Mouse (Mus musculus) midbrain, embryonic 11.5 days (tissue): ENCODE results near the gene Pyy. TPM values are rescaled to one million over a fixed set of nuclear protein-coding genes. Genes with fewer than 3 reads are reported as not detected.

ENCODE experiments used
- ATAC-seq: fragments of 200-750 bp; cut with Nextera tagmentation; 2 replicates; pipeline ENCODE4 v1.8.0; 2017; ENCODE audit warnings: moderate TSS enrichment, moderate library complexity; ENCODE audit not compliant: low FRiP score
- DNase-seq: peaks from one replicate; pipeline ENCODE4 v3.0.0; 2015; ENCODE audit warnings: low spot score; ENCODE audit errors: missing footprints
- H3K27ac ChIP-seq: fragments of 300-500 bp; sonication (generic); 2 replicates; pipeline ENCODE4 v1.5.1; 2014; ENCODE audit warnings: low read depth, low read length
- H3K27me3 ChIP-seq: fragments of 300-500 bp; sonication (generic); 2 replicates; pipeline ENCODE4 v1.6.1; 2014; ENCODE audit warnings: mild to moderate bottlenecking, low read length, moderate library complexity, mixed read lengths; ENCODE audit not compliant: control insufficient read depth, insufficient read depth
- H3K36me3 ChIP-seq: fragments of 300-500 bp; sonication (generic); 2 replicates; pipeline ENCODE4 v1.6.1; 2014; ENCODE audit warnings: mild to moderate bottlenecking, low read length, moderate library complexity, mixed read lengths; ENCODE audit not compliant: control insufficient read depth, insufficient read depth
- H3K4me1 ChIP-seq: fragments of 300-500 bp; sonication (generic); 2 replicates; pipeline ENCODE4 v1.6.1; 2014; ENCODE audit warnings: low read length; ENCODE audit not compliant: control insufficient read depth, insufficient read depth
- H3K4me2 ChIP-seq: fragments of 300-500 bp; sonication (generic); 2 replicates; pipeline ENCODE4 v1.6.1; 2014; ENCODE audit warnings: mild to moderate bottlenecking, moderate library complexity
- H3K4me3 ChIP-seq: fragments of 300-500 bp; sonication (generic); 2 replicates; pipeline ENCODE4 v1.5.1; 2014; ENCODE audit warnings: low read depth, low read length
- H3K9ac ChIP-seq: fragments of 300-500 bp; sonication (generic); 2 replicates; pipeline ENCODE4 v1.6.1; 2014; ENCODE audit warnings: low read length
- H3K9me3 ChIP-seq: fragments of 300-500 bp; sonication (generic); 2 replicates; pipeline ENCODE4 v1.6.1; 2016; ENCODE audit warnings: low read length; ENCODE audit not compliant: control insufficient read depth
- WGBS: fragments of 180-500 bp; shearing (Covaris S2); extraction: QIAGEN DNeasy Blood & Tissue Kit; methylation state at CpG from one replicate; pipeline ENCODE4 v1.1.7; 2014; 5-methylcytosine and 5-hydroxymethylcytosine counted together
- polyA plus RNA-seq: library from polyadenylated mRNA; unstranded; fragments of >200 nt; fragmentation: Nextera tagmentation; extraction: Ambion mirVana; gene quantifications from 2 replicates; pipeline ENCODE4 v1.2.1, GENCODE M21; 2014

Pyy gene
- polyA plus RNA-seq, 1 experiment from 2014 or later: 0.44 TPM

GRCm38 (mm10) chr11:102086331-102086730, 21.3 kb downstream of the Pyy start:
- H3K27me3 ChIP-seq: no peaks in the 10 kb centered on the region
- no peaks in the 10 kb centered on the region for H3K9me3 ChIP-seq
- peak; percentile 93 for DNase-seq
- H3K36me3 ChIP-seq: no peaks in the 10 kb centered on the region
- 6% methylated on average over 3 of the region's 3 CpGs for WGBS
- H3K4me1 ChIP-seq: peaks cover 36% of the 10 kb centered on the region
- H3K4me3 ChIP-seq: peak overlapping the region; percentile 48; the same call in 1 of the 2 replicates
- no peak for ATAC-seq
- H3K9ac ChIP-seq: peak overlapping the region; percentile 74
- H3K27ac ChIP-seq: peak overlapping the region; percentile 72; the same call in 1 of the 2 replicates
- peak overlapping the region; percentile 78 for H3K4me2 ChIP-seq

DNA sequence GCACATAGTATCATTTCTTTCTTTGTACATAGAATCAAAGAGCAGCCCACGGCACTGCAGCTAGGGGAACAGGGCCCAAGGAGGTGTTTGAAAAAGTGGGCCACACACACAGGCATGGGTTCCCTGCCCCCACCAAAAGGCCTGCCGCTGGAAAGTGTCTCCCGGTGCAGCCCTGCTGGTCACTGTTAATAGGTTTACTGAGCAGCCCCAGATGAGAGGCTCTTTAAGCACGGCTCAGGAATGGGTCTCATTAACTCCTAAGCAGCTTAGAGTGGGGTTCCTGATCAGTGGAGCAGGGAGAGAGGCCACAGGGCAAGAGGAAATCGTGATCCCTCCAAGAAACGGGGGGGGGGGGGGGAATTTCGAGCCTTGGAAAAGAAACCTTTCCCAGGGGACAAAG, 23.5 kb downstream of the Pyy start:
- Histone ChIP-seq H3K27me3 (no peaks in the 10 kb centered on the region), H3K27ac (no peak overlapping the region), H3K9me3 (no peaks in the 10 kb centered on the region), H3K4me2 (no peak overlapping the region), H3K4me3 (no peak overlapping the region), H3K36me3 (no peaks in the 10 kb centered on the region), H3K9ac (no peak overlapping the region), H3K4me1 (peaks cover 33% of the 10 kb centered on the region)
- DNase-seq (no peak), ATAC-seq (no peak)
- WGBS: 4% methylated on average over 7 of the region's 7 CpGs

DNA sequence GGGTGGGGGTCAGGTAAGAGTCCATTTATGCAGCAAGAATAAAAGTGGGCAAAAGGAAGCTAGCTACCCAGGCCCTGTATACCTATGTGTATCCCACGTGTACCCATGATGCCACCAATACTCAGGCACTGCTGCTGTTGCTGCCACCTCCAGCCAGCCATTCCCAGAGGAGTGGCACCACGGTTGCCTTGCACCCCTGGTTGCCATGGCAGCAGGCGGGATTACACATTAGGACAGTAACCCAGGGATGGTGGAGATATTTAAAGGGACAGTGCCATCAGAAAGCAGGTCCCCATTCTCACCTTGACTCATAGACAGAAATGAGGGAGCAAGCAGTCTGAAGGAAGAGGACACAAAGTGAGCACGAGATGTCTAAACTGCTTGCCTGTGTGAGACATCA, 24.4 kb downstream of the Pyy start:
- Histone ChIP-seq H3K9ac (no peak overlapping the region), H3K27ac (no peak overlapping the region), H3K27me3 (no peaks in the 10 kb centered on the region), H3K4me1 (peaks cover 32% of the 10 kb centered on the region), H3K4me2 (no peak overlapping the region), H3K36me3 (no peaks in the 10 kb centered on the region), H3K4me3 (no peak overlapping the region), H3K9me3 (no peaks in the 10 kb centered on the region)
- ATAC-seq (no peak), DNase-seq (no peak)
- WGBS: 61% methylated on average over 4 of the region's 4 CpGs

DNA sequence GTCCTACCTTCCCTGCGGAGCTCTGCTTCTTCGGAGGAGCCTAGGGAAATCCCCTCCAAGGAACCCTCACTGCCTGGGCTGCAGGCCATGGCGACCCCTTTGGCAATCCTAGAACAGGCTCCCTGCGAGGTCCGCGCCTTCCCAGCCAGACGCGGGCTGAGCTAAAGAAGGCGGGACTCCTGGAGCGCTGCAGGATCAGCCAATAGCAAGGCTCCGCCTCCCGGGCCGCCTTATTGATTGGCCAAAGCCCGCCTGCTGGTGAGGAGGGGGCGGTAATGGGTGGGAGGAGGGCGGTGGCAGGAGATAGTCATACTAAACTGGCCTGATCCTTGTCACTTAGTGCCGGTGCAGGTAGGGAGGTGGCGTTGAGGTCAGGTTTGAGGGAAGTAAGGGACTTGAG, 25.3 kb downstream of the Pyy start:
- DNase-seq (peak; percentile 95), ATAC-seq (peak; percentile 87)
- no peak overlapping the region for H3K27ac ChIP-seq
- no peaks in the 10 kb centered on the region for H3K27me3 ChIP-seq
- H3K36me3 ChIP-seq: no peaks in the 10 kb centered on the region
- no peaks in the 10 kb centered on the region for H3K9me3 ChIP-seq
- peaks cover 32% of the 10 kb centered on the region for H3K4me1 ChIP-seq
- peak overlapping the region; percentile 32 for H3K4me3 ChIP-seq
- H3K4me2 ChIP-seq: peak overlapping the region; percentile 72
- H3K9ac ChIP-seq: peak overlapping the region; percentile 56
- WGBS: 1% methylated on average over 16 of the region's 18 CpGs

DNA sequence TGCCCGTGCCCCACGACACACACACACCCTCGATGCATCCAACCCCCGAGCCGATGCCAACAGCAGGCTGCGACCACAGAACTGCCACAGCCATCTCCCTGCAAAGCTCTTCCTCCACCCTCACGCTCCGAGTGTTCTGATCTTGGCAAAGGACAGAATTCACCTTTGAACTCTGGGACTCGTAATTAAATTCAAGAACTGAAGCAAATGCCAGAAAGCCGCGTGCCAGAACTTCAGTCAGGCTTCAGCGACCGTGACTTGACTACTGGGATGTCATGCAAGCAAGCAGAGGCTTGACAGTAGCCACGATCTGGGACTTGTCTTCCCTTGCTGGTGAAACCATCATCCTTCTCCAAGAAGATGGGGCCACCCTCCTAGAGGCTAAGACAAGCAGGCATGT, 33.9 kb downstream of the Pyy start:
- 72% methylated on average over 14 of the region's 14 CpGs for WGBS
- Histone ChIP-seq H3K27me3 (no peaks in the 10 kb centered on the region), H3K4me3 (no peak overlapping the region), H3K27ac (no peak overlapping the region), H3K4me1 (peaks cover 5% of the 10 kb centered on the region), H3K9ac (no peak overlapping the region), H3K4me2 (no peak overlapping the region), H3K9me3 (no peaks in the 10 kb centered on the region), H3K36me3 (no peaks in the 10 kb centered on the region)
- DNase-seq (no peak), ATAC-seq (no peak)

GRCm38 (mm10) chr11:102072729-102073128, 34.9 kb downstream of the Pyy start:
- WGBS: 91% methylated on average over 5 of the region's 5 CpGs
- no peaks in the 10 kb centered on the region for H3K9me3 ChIP-seq
- no peak overlapping the region for H3K9ac ChIP-seq
- no peaks in the 10 kb centered on the region for H3K36me3 ChIP-seq
- peaks cover 5% of the 10 kb centered on the region for H3K4me1 ChIP-seq
- no peaks in the 10 kb centered on the region for H3K27me3 ChIP-seq
- no peak for DNase-seq
- no peak overlapping the region for H3K4me3 ChIP-seq
- no peak overlapping the region for H3K27ac ChIP-seq
- H3K4me2 ChIP-seq: no peak overlapping the region
- no peak for ATAC-seq

DNA sequence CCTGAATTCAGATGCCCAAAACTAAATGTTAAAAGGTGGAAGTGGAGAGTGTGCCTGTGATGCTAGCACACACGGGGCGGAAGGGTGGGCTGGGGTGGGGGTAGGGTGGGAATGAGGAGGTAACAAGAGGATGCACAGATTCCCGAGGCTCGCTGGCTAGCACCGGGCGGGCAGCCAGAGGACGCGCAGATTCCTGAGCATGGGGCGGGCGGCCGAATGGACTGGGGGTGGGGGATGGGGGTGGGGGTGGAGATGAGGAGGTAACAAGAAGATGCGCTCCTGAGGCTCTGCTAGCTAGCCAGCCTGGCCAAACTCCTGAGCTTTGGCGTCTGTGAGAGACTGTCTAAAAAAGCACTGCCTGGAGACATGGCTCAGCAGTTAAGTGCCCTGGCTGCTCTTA, 37.2 kb downstream of the Pyy start:
- Histone ChIP-seq H3K4me1 (peaks cover 5% of the 10 kb centered on the region), H3K4me3 (no peak overlapping the region)
- ATAC-seq: no peak

DNA sequence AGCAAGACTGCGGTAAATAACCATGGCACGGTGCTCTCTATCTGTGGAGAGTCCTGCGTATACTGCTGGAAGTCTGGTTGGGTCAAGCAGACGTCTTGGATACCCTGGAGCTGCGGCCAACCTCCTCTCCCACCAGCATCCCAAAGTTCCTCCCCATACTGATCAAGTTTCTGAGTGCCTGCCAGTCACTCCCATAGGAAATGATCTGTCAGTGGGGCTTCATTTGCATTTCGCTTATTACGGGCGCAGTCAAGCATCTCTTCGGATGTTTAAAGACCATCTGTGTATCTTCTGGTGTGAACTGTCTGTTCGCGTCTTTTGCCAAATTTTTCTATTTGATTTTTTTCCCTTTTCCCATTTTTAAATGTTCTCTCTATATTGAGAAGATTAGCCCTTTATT, 38.0 kb downstream of the Pyy start:
- no peak overlapping the region for H3K27ac ChIP-seq
- no peak for DNase-seq
- H3K9ac ChIP-seq: no peak overlapping the region
- no peak overlapping the region for H3K4me3 ChIP-seq
- no peak for ATAC-seq
- no peaks in the 10 kb centered on the region for H3K27me3 ChIP-seq
- peaks cover 5% of the 10 kb centered on the region for H3K4me1 ChIP-seq
- no peaks in the 10 kb centered on the region for H3K36me3 ChIP-seq
- no peak overlapping the region for H3K4me2 ChIP-seq
- 56% methylated on average over 11 of the region's 11 CpGs for WGBS
- H3K9me3 ChIP-seq: no peaks in the 10 kb centered on the region

More for the DNA sequence above, 37.2 kb downstream of the Pyy start:
- Histone ChIP-seq H3K9me3 (no peaks in the 10 kb centered on the region), H3K27ac (no peak overlapping the region), H3K9ac (no peak overlapping the region), H3K27me3 (no peaks in the 10 kb centered on the region), H3K4me2 (no peak overlapping the region; the same call in 1 of the 2 replicates), H3K36me3 (no peaks in the 10 kb centered on the region)
- WGBS: 1% methylated on average over 13 of the region's 13 CpGs
- no peak for DNase-seq

DNA sequence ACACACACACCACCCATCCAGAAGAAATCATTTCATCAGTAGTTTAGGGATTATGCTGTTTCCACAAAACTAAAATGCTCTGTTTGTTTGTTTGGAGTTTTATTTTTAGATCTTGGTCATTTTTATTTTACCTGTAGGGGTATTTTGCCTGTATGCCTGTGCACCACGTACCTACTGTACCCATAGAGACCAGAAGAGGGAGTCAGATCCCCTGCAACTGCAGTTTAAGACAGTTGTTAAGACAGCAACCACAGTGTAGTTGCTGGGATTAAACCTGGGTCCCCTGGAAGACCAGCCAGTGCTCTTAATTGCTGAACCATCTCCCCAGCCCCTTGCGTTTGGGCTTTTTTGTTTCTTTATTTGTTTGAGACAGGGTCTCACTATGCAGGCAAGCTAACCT, 38.7 kb downstream of the Pyy start:
- Histone ChIP-seq H3K27ac (no peak overlapping the region), H3K4me2 (no peak overlapping the region), H3K4me1 (peaks cover 5% of the 10 kb centered on the region), H3K27me3 (no peaks in the 10 kb centered on the region), H3K36me3 (no peaks in the 10 kb centered on the region), H3K9ac (no peak overlapping the region), H3K4me3 (no peak overlapping the region), H3K9me3 (no peaks in the 10 kb centered on the region)
- ATAC-seq: no peak
- WGBS: 31% methylated on average over 2 of the region's 2 CpGs
- DNase-seq: no peak
